Comparison of ENCODE assay signal across 18 mouse cellular contexts in the genomic region with DNA sequence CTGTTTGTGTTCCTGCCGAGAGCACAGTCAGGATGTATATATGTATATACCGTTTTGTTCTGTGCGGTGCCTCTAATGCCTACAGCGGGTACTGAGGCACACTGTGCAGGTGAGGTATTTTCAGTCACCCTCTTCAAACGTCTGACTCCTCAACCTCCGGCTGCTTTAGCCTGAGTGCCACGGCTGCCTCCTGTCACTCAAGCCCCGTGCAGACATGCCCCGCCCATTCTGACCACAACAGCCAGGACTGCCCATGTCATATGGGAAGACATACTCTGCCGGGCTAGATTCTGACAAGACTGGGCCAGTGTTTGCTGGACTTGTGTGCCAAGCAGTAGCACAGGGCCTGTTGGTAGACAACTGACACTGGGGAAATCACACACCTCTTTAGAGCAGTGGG. TPM values are rescaled to one million over a fixed set of nuclear protein-coding genes. Genes with fewer than 3 reads are reported as not detected.
DNase-seq lines count a peak whose midpoint lies in the region; ATAC-seq lines count a peak whose summit lies in the region.
"Had no signal": no experiment of that assay in that cellular context is flagged by ENCODE, and none has a peak within 500 bp of the region (broad histone marks: within the 10 kb centered on the region; RNA-seq: fewer than 3 reads in every experiment).

No protein-coding gene starts in this region.

- peak; percentile 38 for DNase-seq in cerebellum, adult 9-10 months
- DNase-seq in liver = peak; percentile 58
- DNase-seq in adrenal gland, postnatal 25 days = no peak
- DNase-seq in hindbrain, embryonic 10.5 days (ENCODE audit: low spot score) = no peak
- DNase-seq: B cell, adult 2 months; gastrocnemius, postnatal 14 days; kidney, adult 11 months; kidney, postnatal 4 days; left cerebral cortex, postnatal 4 days had no signal

- H3K27me3 ChIP-seq in megakaryocyte, embryonic 14.5 days (replicated peaks) = peaks cover 14% of the 10 kb centered on the region
- H3K27me3 ChIP-seq in stomach, embryonic 14.5 days (ENCODE audit: control insufficient read depth, insufficient read depth, low read length) = no peaks in the 10 kb centered on the region
- no peaks in the 10 kb centered on the region for H3K27me3 ChIP-seq in hindbrain, embryonic 10.5 days (ENCODE audit: insufficient read depth, poor library complexity, severe bottlenecking)
- H3K27me3 ChIP-seq: embryonic facial prominence, embryonic 12.5 days; hindbrain, embryonic 12.5 days had no signal

- H3K9me3 ChIP-seq in megakaryocyte, embryonic 14.5 days = no peaks in the 10 kb centered on the region
- H3K9me3 ChIP-seq in stomach, embryonic 14.5 days (ENCODE audit: control insufficient read depth, low read depth, low read length) = no peaks in the 10 kb centered on the region
- H3K9me3 ChIP-seq in hindbrain, embryonic 10.5 days = no peaks in the 10 kb centered on the region
- H3K9me3 ChIP-seq: embryonic facial prominence, embryonic 12.5 days; hindbrain, embryonic 12.5 days had no signal

- peak overlapping the region; percentile 53 for H3K4me3 ChIP-seq in megakaryocyte, embryonic 14.5 days (replicated peaks)
- no peak overlapping the region for H3K4me3 ChIP-seq in stomach, embryonic 14.5 days (ENCODE audit: low read depth, low read length)
- H3K4me3 ChIP-seq in hindbrain, embryonic 10.5 days = no peak overlapping the region
- H3K4me3 ChIP-seq: embryonic facial prominence, embryonic 12.5 days; hindbrain, embryonic 12.5 days had no signal

- no peak overlapping the region for H3K9ac ChIP-seq in stomach, embryonic 14.5 days (replicated peaks; ENCODE audit: low read depth, low read length)
- H3K9ac ChIP-seq: embryonic facial prominence, embryonic 12.5 days; hindbrain, embryonic 12.5 days had no signal

- H3K4me1 ChIP-seq in megakaryocyte, embryonic 14.5 days = peaks cover 31% of the 10 kb centered on the region
- H3K4me1 ChIP-seq in stomach, embryonic 14.5 days (ENCODE audit: control insufficient read depth, insufficient read depth, low read length) = no peaks in the 10 kb centered on the region
- peaks cover 13% of the 10 kb centered on the region for H3K4me1 ChIP-seq in hindbrain, embryonic 10.5 days (replicated peaks)
- H3K4me1 ChIP-seq: embryonic facial prominence, embryonic 12.5 days; hindbrain, embryonic 12.5 days had no signal

- H3K4me2 ChIP-seq in stomach, embryonic 14.5 days (replicated peaks; ENCODE audit: low read depth, low read length) = no peak overlapping the region
- H3K4me2 ChIP-seq: embryonic facial prominence, embryonic 12.5 days; hindbrain, embryonic 12.5 days had no signal

- ATAC-seq in cerebellum, adult (ENCODE audit: insufficient number of reproducible peaks, low FRiP score, low TSS enrichment) = no peak
- ATAC-seq in megakaryocyte, adult 5-6 weeks (ENCODE audit: poor library complexity, severe bottlenecking) = no peak
- ATAC-seq in stomach, embryonic 14.5 days (ENCODE audit: insufficient number of reproducible peaks, insufficient read depth, low FRiP score, low read depth) = 0 out of 2 replicates have a peak, but pooled peaks have one; percentile 35

- H3K36me3 ChIP-seq in megakaryocyte, embryonic 14.5 days (replicated peaks; ENCODE audit: low read length) = peaks cover 30% of the 10 kb centered on the region
- no peaks in the 10 kb centered on the region for H3K36me3 ChIP-seq in stomach, embryonic 14.5 days (ENCODE audit: control insufficient read depth, insufficient read depth, low read length)
- H3K36me3 ChIP-seq in hindbrain, embryonic 10.5 days = peaks cover 44% of the 10 kb centered on the region

- 62% methylated on average over 10 of the region's 10 CpGs for WGBS in stomach, embryonic 14.5 days
- 78% methylated on average over 10 of the region's 10 CpGs for WGBS in hindbrain, embryonic 10.5 days

- no peak overlapping the region for H3K27ac ChIP-seq in stomach, embryonic 14.5 days (ENCODE audit: low read length)
- H3K27ac ChIP-seq in hindbrain, embryonic 10.5 days = no peak overlapping the region
- H3K27ac ChIP-seq: embryonic facial prominence, embryonic 12.5 days; hindbrain, embryonic 12.5 days had no signal

RNA-seq across cellular contexts. Expression of a gene that starts 8.9 kb away (rescaled TPM):
- 9.2 and 32.0 TPM in 2 replicates for polyA plus RNA-seq in megakaryocyte, embryonic 14.5 days (2012; ENCODE audit: insufficient read depth, low replicate concordance)
- 20.3 and 32.9 TPM in 2 replicates for total RNA-seq in megakaryocyte, adult 5-6 weeks (2015)
- total RNA-seq in megakaryocyte, adult 5-6 weeks (2017) = 10.0 and 19.5 TPM in 2 replicates
- polyA plus RNA-seq in stomach, embryonic 14.5 days (2014; fragmentation: Nextera tagmentation; extraction: Ambion mirVana) = 72.1 and 86.7 TPM in 2 replicates
- total RNA-seq in adrenal gland, postnatal 25 days (2021) = 5.9 and 7.5 TPM in 2 replicates
- polyA plus RNA-seq in hindbrain, embryonic 10.5 days (2016; fragmentation: Nextera tagmentation; extraction: Ambion mirVana) = 86.2 and 92.6 TPM in 2 replicates

RNA-seq across cellular contexts. Expression of a gene that starts 11.5 kb away (rescaled TPM):
- polyA plus RNA-seq in megakaryocyte, embryonic 14.5 days (2012; ENCODE audit: insufficient read depth, low replicate concordance) = not detected in 2 replicates
- 1.8 and 2.7 TPM in 2 replicates for total RNA-seq in megakaryocyte, adult 5-6 weeks (2015)
- total RNA-seq in megakaryocyte, adult 5-6 weeks (2017) = 1.0 and 1.5 TPM in 2 replicates
- polyA plus RNA-seq in stomach, embryonic 14.5 days (2014; fragmentation: Nextera tagmentation; extraction: Ambion mirVana) = 0.18 TPM in 1 of 2 replicates, not detected in the other
- 0.21 TPM in 1 of 2 replicates, not detected in the other for total RNA-seq in adrenal gland, postnatal 25 days (2021)
- 0.18 and 0.46 TPM in 2 replicates for polyA plus RNA-seq in hindbrain, embryonic 10.5 days (2016; fragmentation: Nextera tagmentation; extraction: Ambion mirVana)
- total RNA-seq: gastrocnemius, postnatal 14 days had no signal

RNA-seq across cellular contexts. Expression of a gene that starts 16.5 kb away (rescaled TPM):
- 0.06 TPM in 1 of 2 replicates, not detected in the other for polyA plus RNA-seq in megakaryocyte, embryonic 14.5 days (2012; ENCODE audit: insufficient read depth, low replicate concordance)
- not detected in 2 replicates for total RNA-seq in megakaryocyte, adult 5-6 weeks (2015)
- not detected in 2 replicates for total RNA-seq in megakaryocyte, adult 5-6 weeks (2017)
- not detected in 2 replicates for polyA plus RNA-seq in stomach, embryonic 14.5 days (2014; fragmentation: Nextera tagmentation; extraction: Ambion mirVana)
- total RNA-seq in adrenal gland, postnatal 25 days (2021) = 0.62 TPM in 1 of 2 replicates, not detected in the other
- 0.17 and 1.5 TPM in 2 replicates for polyA plus RNA-seq in hindbrain, embryonic 10.5 days (2016; fragmentation: Nextera tagmentation; extraction: Ambion mirVana)
- total RNA-seq: gastrocnemius, postnatal 14 days; MEL had no signal
- polyA plus RNA-seq: embryonic facial prominence, embryonic 12.5 days; heart, embryonic 14.5 days; liver, embryonic 16.5 days had no signal

RNA-seq across cellular contexts. Expression of a gene that starts 23.0 kb away (rescaled TPM):
- 0.89 TPM in 1 of 2 replicates, not detected in the other for polyA plus RNA-seq in megakaryocyte, embryonic 14.5 days (2012; ENCODE audit: insufficient read depth, low replicate concordance)
- 0.14 TPM in 1 of 2 replicates, not detected in the other for total RNA-seq in megakaryocyte, adult 5-6 weeks (2015)
- total RNA-seq in megakaryocyte, adult 5-6 weeks (2017) = not detected in 2 replicates
- polyA plus RNA-seq in stomach, embryonic 14.5 days (2014; fragmentation: Nextera tagmentation; extraction: Ambion mirVana) = 0.30 and 0.39 TPM in 2 replicates
- 0.24 and 0.48 TPM in 2 replicates for total RNA-seq in adrenal gland, postnatal 25 days (2021)
- polyA plus RNA-seq in hindbrain, embryonic 10.5 days (2016; fragmentation: Nextera tagmentation; extraction: Ambion mirVana) = 1.6 and 1.8 TPM in 2 replicates
- total RNA-seq: MEL had no signal

RNA-seq across cellular contexts. Expression of a gene that starts 39.0 kb away (rescaled TPM):
- 0.62 TPM in 1 of 2 replicates, not detected in the other for polyA plus RNA-seq in megakaryocyte, embryonic 14.5 days (2012; ENCODE audit: insufficient read depth, low replicate concordance)
- 0.11 TPM in 1 of 2 replicates, not detected in the other for total RNA-seq in megakaryocyte, adult 5-6 weeks (2015)
- total RNA-seq in megakaryocyte, adult 5-6 weeks (2017) = 0.08 TPM in 1 of 2 replicates, not detected in the other
- 16.1 and 16.6 TPM in 2 replicates for polyA plus RNA-seq in stomach, embryonic 14.5 days (2014; fragmentation: Nextera tagmentation; extraction: Ambion mirVana)
- total RNA-seq in adrenal gland, postnatal 25 days (2021) = 3.0 and 4.3 TPM in 2 replicates
- polyA plus RNA-seq in hindbrain, embryonic 10.5 days (2016; fragmentation: Nextera tagmentation; extraction: Ambion mirVana) = 72.8 and 111 TPM in 2 replicates
- total RNA-seq: MEL had no signal

Comparison
In these comparisons a context has a peak if more than half of its experiments do, and no peak if none do; other contexts are left out.
1. DNase-seq: peak in cerebellum, adult 9-10 months (single experiment) and liver (single experiment); none in adrenal gland, postnatal 25 days (single experiment) and hindbrain, embryonic 10.5 days (single experiment).